In genomic region chr3:95015337-95015872, GRCm38 (mm10) we compare ENCODE assay signal across 8 mouse cellular contexts. TPM values are rescaled to one million over a fixed set of nuclear protein-coding genes. Genes with fewer than 3 reads are reported as not detected.
DNase-seq lines count a peak whose midpoint lies in the region; ATAC-seq and TF ChIP-seq lines count a peak whose summit lies in the region.

Zfp687 (minus strand) TSS chr3:95015448.

- H3K9ac ChIP-seq in lung, postnatal 0 days (replicated peaks; ENCODE audit: low read depth): peak within 1 kb of the TSS; percentile 64

- H3K36me3 ChIP-seq in hindbrain, embryonic 10.5 days: peaks cover 38% of the 10 kb centered on the region
- H3K36me3 ChIP-seq in lung, postnatal 0 days (ENCODE audit: insufficient read depth, low read length): peaks cover 6% of the 10 kb centered on the region; the same call in 1 of the 2 replicates

- no peaks in the 10 kb centered on the region for H3K9me3 ChIP-seq in hindbrain, embryonic 10.5 days
- H3K9me3 ChIP-seq in lung, postnatal 0 days (ENCODE audit: low read length): no peaks in the 10 kb centered on the region

- peak within 1 kb of the TSS; percentile 95 for H3K27ac ChIP-seq in hindbrain, embryonic 10.5 days
- peak within 1 kb of the TSS; percentile 90 for H3K27ac ChIP-seq in lung, postnatal 0 days (ENCODE audit: low read length)

- H3K4me1 ChIP-seq in hindbrain, embryonic 10.5 days (replicated peaks): peaks cover 42% of the 10 kb centered on the region
- peaks cover 5% of the 10 kb centered on the region; the same call in 1 of the 2 replicates for H3K4me1 ChIP-seq in lung, postnatal 0 days (ENCODE audit: insufficient read depth, low read depth, low read length)

- WGBS in hindbrain, embryonic 10.5 days: under 1% methylated on average over 36 of the region's 37 CpGs
- under 1% methylated on average over 23 of the region's 37 CpGs for WGBS in lung, postnatal 0 days

- peak; percentile 99 for DNase-seq in MN1 (ENCODE audit: low spot score)
- peak; percentile 100 for DNase-seq in cerebellum, adult 9-10 months
- DNase-seq in hindbrain, embryonic 10.5 days (ENCODE audit: low spot score): peak; percentile 99
- DNase-seq in layer of hippocampus, adult 9-11 months: peak; percentile 100
- DNase-seq in lung, postnatal 0 days (ENCODE audit: low spot score): peak; percentile 100
- peak; percentile 99 for DNase-seq in ovary, postnatal 14 days (ENCODE audit: low spot score)
- DNase-seq in thymus, postnatal 14 days: peak; percentile 99

- no peak for TF ChIP-seq EP300 in lung, postnatal 0 days (IDR thresholded peaks at IDR 0.05)

- no peak for TF ChIP-seq CTCF in lung, postnatal 0 days (IDR thresholded peaks at IDR 0.05)

- H3K4me3 ChIP-seq in hindbrain, embryonic 10.5 days: peak within 1 kb of the TSS; percentile 94
- H3K4me3 ChIP-seq in lung, postnatal 0 days (ENCODE audit: low read depth, low read length): peak within 1 kb of the TSS; percentile 85

- peak; percentile 86 for ATAC-seq in frontal cortex, adult (ENCODE audit: low TSS enrichment)
- peak; percentile 97 for ATAC-seq in lung, postnatal 0 days

- H3K4me2 ChIP-seq in lung, postnatal 0 days (replicated peaks; ENCODE audit: low read depth, low read length): peak within 1 kb of the TSS; percentile 92

- H3K27me3 ChIP-seq in hindbrain, embryonic 10.5 days (ENCODE audit: insufficient read depth, poor library complexity, severe bottlenecking): no peaks in the 10 kb centered on the region
- no peaks in the 10 kb centered on the region for H3K27me3 ChIP-seq in lung, postnatal 0 days (replicated peaks; ENCODE audit: insufficient read depth, low read length)

RNA-seq across cellular contexts. Expression of gene Zfp687, which starts in this region (rescaled TPM):
- 40.0 and 46.5 TPM in 2 replicates for polyA plus RNA-seq in hindbrain, embryonic 10.5 days (2016; fragmentation: Nextera tagmentation; extraction: Ambion mirVana)
- 9.9 and 10.1 TPM in 2 replicates for polyA plus RNA-seq in lung, postnatal 0 days (2015; fragmentation: Nextera tagmentation; extraction: Ambion mirVana)

Comparison
In these comparisons a context has a peak if more than half of its experiments do, and no peak if none do; other contexts are left out.
1. Peak in every context shown above with its lines: DNase-seq, ATAC-seq, H3K4me3 ChIP-seq and H3K27ac ChIP-seq.